9 mouse cellular contexts compared by ENCODE assay signal in genomic region chr4:124880599-124880998, GRCm38 (mm10). TPM values are rescaled to one million over a fixed set of nuclear protein-coding genes. Genes with fewer than 3 reads are reported as not detected.
DNase-seq lines count a peak whose midpoint lies in the region; ATAC-seq and TF ChIP-seq lines count a peak whose summit lies in the region.
"Had no signal": no experiment of that assay in that cellular context is flagged by ENCODE, and none has a peak within 500 bp of the region (broad histone marks: within the 10 kb centered on the region; RNA-seq: fewer than 3 reads in every experiment).

TSS of gene Epha10 (plus strand) at chr4:124880899.

- peaks cover 11% of the 10 kb centered on the region; the same call in 1 of the 2 replicates for H3K4me1 ChIP-seq in forebrain, embryonic 11.5 days (replicated peaks; ENCODE audit: control insufficient read depth, insufficient read depth, low read length)
- no peaks in the 10 kb centered on the region; the same call in 1 of the 2 replicates for H3K4me1 ChIP-seq in midbrain, postnatal 0 days (ENCODE audit: insufficient read depth, low read length)

- H3K27me3 ChIP-seq in forebrain, embryonic 11.5 days (ENCODE audit: control insufficient read depth, insufficient read depth, low read length): peaks cover 22% of the 10 kb centered on the region
- H3K27me3 ChIP-seq in midbrain, postnatal 0 days (ENCODE audit: insufficient read depth, low read length): no peaks in the 10 kb centered on the region

- intact Hi-C loops in gastrocnemius, postnatal 14 days (cut with DNase I; ENCODE audit: low total_unique reads): no loop called here

- WGBS in forebrain, embryonic 11.5 days: 4% methylated on average over 11 of the region's 11 CpGs
- 2% methylated on average over 11 of the region's 11 CpGs for WGBS in midbrain, postnatal 0 days

- H3K27ac ChIP-seq in layer of hippocampus, adult 2 months: peak within 1 kb of the TSS; percentile 58; the same call in 1 of the 2 replicates
- no peak within 1 kb of the TSS for H3K27ac ChIP-seq in forebrain, embryonic 11.5 days (ENCODE audit: low read depth, low read length)
- H3K27ac ChIP-seq in midbrain, postnatal 0 days (ENCODE audit: low read depth, low read length): peak within 1 kb of the TSS; percentile 77

- no peak for DNase-seq in layer of hippocampus, adult 2 months (ENCODE audit: low spot score in 2 of 2)
- DNase-seq in layer of hippocampus, adult 9-10 months (ENCODE audit: low spot score): no peak
- no peak for DNase-seq in forebrain, embryonic 11.5 days (ENCODE audit: low spot score)
- no peak for DNase-seq in layer of hippocampus, postnatal 25 days (ENCODE audit: extremely low spot score in 1 of 2, low spot score in 1 of 2)
- DNase-seq in midbrain, postnatal 0 days (ENCODE audit: low spot score): no peak
- DNase-seq in gastrocnemius, postnatal 14 days: no peak
- no peak for DNase-seq in frontal cortex, postnatal 36 days (ENCODE audit: low spot score in 2 of 2)

- H3K9ac ChIP-seq in forebrain, embryonic 11.5 days (ENCODE audit: low read length): peak within 1 kb of the TSS; percentile 33; the same call in 1 of the 2 replicates
- H3K9ac ChIP-seq in midbrain, postnatal 0 days (replicated peaks; ENCODE audit: low read length, poor library complexity, severe bottlenecking): peak within 1 kb of the TSS; percentile 60

- no peak for ATAC-seq in forebrain, embryonic 11.5 days (replicated peaks; ENCODE audit: low FRiP score)
- ATAC-seq in midbrain, postnatal 0 days (ENCODE audit: low FRiP score): no peak
- no peak for ATAC-seq in inflammation-experienced regulatory T-cells, adult 6 months

- H3K4me3 ChIP-seq in layer of hippocampus, adult 2 months: peak within 1 kb of the TSS; percentile 72
- H3K4me3 ChIP-seq in forebrain, embryonic 11.5 days (ENCODE audit: low read depth, low read length): peak within 1 kb of the TSS; percentile 46
- peak within 1 kb of the TSS; percentile 53 for H3K4me3 ChIP-seq in midbrain, postnatal 0 days (ENCODE audit: low read depth, low read length)
- H3K4me3 ChIP-seq: myocyte had no signal

- H3K36me3 ChIP-seq in forebrain, embryonic 11.5 days (ENCODE audit: control insufficient read depth, insufficient read depth, low read length): no peaks in the 10 kb centered on the region
- 0 out of 2 replicates have a peak, but pooled peaks cover under 1% of the 10 kb centered on the region for H3K36me3 ChIP-seq in midbrain, postnatal 0 days (ENCODE audit: insufficient read depth, low read length)

- H3K9me3 ChIP-seq in forebrain, embryonic 11.5 days (ENCODE audit: control insufficient read depth, low read length): no peaks in the 10 kb centered on the region
- 0 out of 2 replicates have a peak, but pooled peaks cover 3% of the 10 kb centered on the region for H3K9me3 ChIP-seq in midbrain, postnatal 0 days (ENCODE audit: low read length)

- peak within 1 kb of the TSS; percentile 75 for H3K4me2 ChIP-seq in forebrain, embryonic 11.5 days (ENCODE audit: low read depth, low read length, severe bottlenecking)
- H3K4me2 ChIP-seq in midbrain, postnatal 0 days (ENCODE audit: low read depth, low read length, poor library complexity, severe bottlenecking): peak within 1 kb of the TSS; percentile 53

- no peak for TF ChIP-seq CTCF in layer of hippocampus, adult 2 months (conservative IDR thresholded peaks at IDR 0.05)
- TF ChIP-seq CTCF in midbrain, postnatal 0 days (IDR thresholded peaks at IDR 0.05): no peak

RNA-seq across cellular contexts. Expression of gene Epha10, which starts in this region (rescaled TPM):
- 10 to 100 TPM; 42.5 to 51.3 TPM for total RNA-seq in layer of hippocampus, adult 2 months (2021)
- polyA plus RNA-seq in forebrain, embryonic 11.5 days (2014; fragmentation: Nextera tagmentation; extraction: Ambion mirVana): 1.5 and 1.6 TPM in 2 replicates
- total RNA-seq in layer of hippocampus, postnatal 25 days (2021): 10 to 100 TPM; 25.8 to 30.6 TPM
- 43.4 and 50.1 TPM in 2 replicates for total RNA-seq in midbrain, postnatal 0 days (2014; rRNA removed)
- 14.8 and 15.3 TPM in 2 replicates for polyA plus RNA-seq in midbrain, postnatal 0 days (2015; fragmentation: Nextera tagmentation; extraction: Ambion mirVana)
- not detected for total RNA-seq in gastrocnemius, postnatal 14 days (2021)
- polyA plus RNA-seq in inflammation-experienced regulatory T-cells, adult 6 months (2017; shearing (Covaris generic)): not detected
- polyA plus RNA-seq: myocyte had no signal

Comparison
In these comparisons a context has a peak if more than half of its experiments do, and no peak if none do; other contexts are left out.
1. RNA of gene Epha10 (total RNA-seq): 42.5 to 51.3 TPM in layer of hippocampus, adult 2 months, 43.4 to 50.1 TPM in midbrain, postnatal 0 days and 25.8 to 30.6 TPM in layer of hippocampus, postnatal 25 days; not detected in gastrocnemius, postnatal 14 days; every median in the first group is over 10 times any median in the second.
2. Peak in every context shown above with its lines, with median percentiles within 50 percentile points of each other: H3K4me3 ChIP-seq.